Mouse (Mus musculus): Measurements from ENCODE around the gene Tubb2b.

GRCm38 (mm10) chr13:34143389-34143788, 13.1 kb upstream of the Tubb2b start:
- TF ChIP-seq POLR2A (IDR thresholded peaks at IDR 0.05; ENCODE audit: control insufficient read depth, low read depth, low read length) (no peak), CTCF (IDR thresholded peaks at IDR 0.05; ENCODE audit: control insufficient read depth, insufficient read depth, insufficient replicate concordance, low read depth, low read length) (no peak)
